Mouse (Mus musculus): ENCODE data around the gene Zbtb7a.

- peak; percentile 29; the same call in 1 of the 2 replicates for TF ChIP-seq POLR2A (IDR thresholded peaks at IDR 0.05; ENCODE audit: borderline replicate concordance, extremely low read depth, low read depth, low read length)
- TF ChIP-seq CTCF (IDR thresholded peaks at IDR 0.05; ENCODE audit: insufficient read depth, low read length) = no peak
These were observed 836 bp upstream of the Zbtb7a start for GRCm38 (mm10) chr10:81134181-81134587.
